Mouse (Mus musculus): Measurements from ENCODE around the gene Ttll7.

- TF ChIP-seq MYOD1 (IDR thresholded peaks at IDR 0.05; ENCODE audit: control insufficient read depth in 1 of 3, insufficient read length in 2 of 3, low read depth in 2 of 3): no peak
- TF ChIP-seq POLR2A (IDR thresholded peaks at IDR 0.05; ENCODE audit: insufficient read length, low read depth): no peak
- no peak for TF ChIP-seq E2F4 (IDR thresholded peaks at IDR 0.05; ENCODE audit: insufficient read depth)
- TF ChIP-seq POLR2AphosphoS2 (IDR thresholded peaks at IDR 0.05; ENCODE audit: insufficient read length, low read depth): no peak
- no peak for TF ChIP-seq USF1 (IDR thresholded peaks at IDR 0.05; ENCODE audit: low read depth)
- TF ChIP-seq TCF3 (IDR thresholded peaks at IDR 0.05; ENCODE audit: insufficient read length, low read depth): no peak
- TF ChIP-seq CEBPB (IDR thresholded peaks at IDR 0.05; ENCODE audit: insufficient read depth, poor library complexity, severe bottlenecking): no peak
- TF ChIP-seq MYOG (IDR thresholded peaks at IDR 0.05; ENCODE audit: control insufficient read depth in 1 of 3, insufficient read depth in 1 of 3, insufficient read length in 2 of 3, low read depth in 2 of 3): no peak
- TF ChIP-seq MAX (IDR thresholded peaks at IDR 0.05; ENCODE audit: low read depth): no peak
- no peak for TF ChIP-seq TCF12 (IDR thresholded peaks at IDR 0.05; ENCODE audit: insufficient read depth, poor library complexity, severe bottlenecking)
Measured at GRCm38 (mm10) chr3:146846237-146846636, 5.9 kb upstream of the Ttll7 start.

All from myocyte (in vitro differentiated cells).